Mouse (Mus musculus) lung, postnatal 0 days (tissue): ENCODE data around the gene Rftn1. TPM values are rescaled to one million over a fixed set of nuclear protein-coding genes. Genes with fewer than 3 reads are reported as not detected.

Experiments
- ATAC-seq: fragments of 200-750 bp; cut with Nextera tagmentation; 2 replicates; pipeline ENCODE4 v1.8.0; 2017; ENCODE audit warnings: moderate library complexity
- DNase-seq: peaks from one replicate; pipeline ENCODE4 v3.0.0-alpha.2; 2016; ENCODE audit warnings: low spot score
- H3K27ac ChIP-seq: fragments of 300-500 bp; sonication (generic); 2 replicates; pipeline ENCODE4 v1.5.1; 2014; ENCODE audit warnings: antibody characterized with exemption, mild to moderate bottlenecking, low read length, mixed read lengths
- H3K27me3 ChIP-seq: fragments of 300-500 bp; sonication (generic); replicated peaks from 2 replicates; pipeline ENCODE4 v1.6.1; 2014; ENCODE audit warnings: low read length, mixed read lengths; ENCODE audit not compliant: insufficient read depth
- H3K36me3 ChIP-seq: fragments of 300-500 bp; sonication (generic); 2 replicates; pipeline ENCODE4 v1.6.1; 2014; ENCODE audit warnings: low read length, mixed read lengths; ENCODE audit not compliant: insufficient read depth
- H3K4me1 ChIP-seq: fragments of 300-500 bp; sonication (generic); 2 replicates; pipeline ENCODE4 v1.6.1; 2014; ENCODE audit warnings: antibody characterized with exemption, low read depth, low read length, mixed read lengths; ENCODE audit not compliant: insufficient read depth
- H3K4me2 ChIP-seq: fragments of 300-500 bp; sonication (generic); replicated peaks from 2 replicates; pipeline ENCODE4 v1.6.1; 2014; ENCODE audit warnings: low read depth, mild to moderate bottlenecking, low read length, moderate library complexity, mixed read lengths
- H3K4me3 ChIP-seq: fragments of 300-500 bp; sonication (generic); 2 replicates; pipeline ENCODE4 v1.5.1; 2014; ENCODE audit warnings: low read depth, low read length
- H3K9ac ChIP-seq: fragments of 300-500 bp; sonication (generic); replicated peaks from 2 replicates; pipeline ENCODE4 v1.6.1; 2014; ENCODE audit warnings: low read depth, mild to moderate bottlenecking
- H3K9me3 ChIP-seq: fragments of 300-500 bp; sonication (generic); 2 replicates; pipeline ENCODE4 v1.6.1; 2016; ENCODE audit warnings: low read length, mixed read lengths
- CTCF ChIP-seq: IDR thresholded peaks from 2 replicates; pipeline ENCODE4 v1.5.1; 2016; ENCODE audit warnings: antibody characterized with exemption, mild to moderate bottlenecking
- EP300 ChIP-seq: IDR thresholded peaks from 2 replicates; pipeline ENCODE4 v1.6.1; 2016; ENCODE audit warnings: antibody characterized with exemption, mild to moderate bottlenecking, control low read depth
- WGBS: fragments of 180-500 bp; shearing (Covaris S2); extraction: QIAGEN DNeasy Blood & Tissue Kit; methylation state at CpG from one replicate; pipeline ENCODE4 v1.1.7; 2014; 5-methylcytosine and 5-hydroxymethylcytosine counted together
- polyA plus RNA-seq: library from polyadenylated mRNA; unstranded; fragments of >200 nt; fragmentation: Nextera tagmentation; extraction: Ambion mirVana; gene quantifications from 2 replicates; pipeline ENCODE4 v1.2.1, GENCODE M21; 2015

The Rftn1 gene
- polyA plus RNA-seq, 1 experiment from 2014 or later: 18.2 TPM

- no peak for ATAC-seq
- Histone ChIP-seq H3K9ac (no peak overlapping the region), H3K4me1 (no peaks in the 10 kb centered on the region), H3K4me2 (no peak overlapping the region), H3K27ac (no peak overlapping the region), H3K36me3 (no peaks in the 10 kb centered on the region), H3K27me3 (no peaks in the 10 kb centered on the region), H3K4me3 (no peak overlapping the region), H3K9me3 (no peaks in the 10 kb centered on the region)
- WGBS: 64% methylated on average over 4 of the region's 4 CpGs
- no peak for DNase-seq
- TF ChIP-seq EP300 (no peak), CTCF (no peak)
Measured at GRCm38 (mm10) chr17:50086887-50087286, 103.6 kb downstream of the Rftn1 start.

- Histone ChIP-seq H3K4me2 (no peak overlapping the region), H3K27ac (no peak overlapping the region), H3K4me3 (no peak overlapping the region), H3K27me3 (no peaks in the 10 kb centered on the region), H3K9me3 (no peaks in the 10 kb centered on the region), H3K9ac (no peak overlapping the region), H3K36me3 (no peaks in the 10 kb centered on the region), H3K4me1 (no peaks in the 10 kb centered on the region)
- TF ChIP-seq CTCF: no peak
- no peak for TF ChIP-seq EP300
- 93% methylated on average over 6 of the region's 6 CpGs for WGBS
- ATAC-seq: no peak
- DNase-seq: no peak
Measured at GRCm38 (mm10) chr17:50084721-50085120, 105.8 kb downstream of the Rftn1 start.

- no peak for DNase-seq
- H3K27ac ChIP-seq: no peak overlapping the region
- no peak overlapping the region for H3K4me2 ChIP-seq
- no peaks in the 10 kb centered on the region for H3K36me3 ChIP-seq
- no peak overlapping the region for H3K4me3 ChIP-seq
- no peaks in the 10 kb centered on the region for H3K27me3 ChIP-seq
- no peaks in the 10 kb centered on the region for H3K9me3 ChIP-seq
- no peaks in the 10 kb centered on the region for H3K4me1 ChIP-seq
- 83% methylated on average over 4 of the region's 4 CpGs for WGBS
- TF ChIP-seq CTCF (no peak), EP300 (no peak)
- no peak overlapping the region for H3K9ac ChIP-seq
- no peak for ATAC-seq
Measured at GRCm38 (mm10) chr17:50083937-50084336, 106.5 kb downstream of the Rftn1 start.

- Histone ChIP-seq H3K4me3 (no peak overlapping the region), H3K27ac (no peak overlapping the region), H3K27me3 (no peaks in the 10 kb centered on the region), H3K9me3 (no peaks in the 10 kb centered on the region), H3K4me1 (no peaks in the 10 kb centered on the region), H3K36me3 (no peaks in the 10 kb centered on the region), H3K4me2 (no peak overlapping the region), H3K9ac (no peak overlapping the region)
- ATAC-seq (no peak), DNase-seq (no peak)
- TF ChIP-seq EP300: no peak
- no peak for TF ChIP-seq CTCF
- 82% methylated on average over 3 of the region's 3 CpGs for WGBS
Measured at GRCm38 (mm10) chr17:50082947-50083346, 107.5 kb downstream of the Rftn1 start.

GRCm38 (mm10) chr17:50081647-50082046 lies 108.8 kb downstream of the Rftn1 start:
- no peak for ATAC-seq
- DNase-seq: no peak
- WGBS: 82% methylated on average over 9 of the region's 9 CpGs
- Histone ChIP-seq H3K9ac (no peak overlapping the region), H3K9me3 (no peaks in the 10 kb centered on the region), H3K36me3 (no peaks in the 10 kb centered on the region), H3K4me1 (no peaks in the 10 kb centered on the region), H3K27me3 (no peaks in the 10 kb centered on the region), H3K4me2 (no peak overlapping the region), H3K27ac (no peak overlapping the region), H3K4me3 (no peak overlapping the region)
- TF ChIP-seq EP300 (no peak), CTCF (no peak)

- Histone ChIP-seq H3K4me2 (no peak overlapping the region), H3K36me3 (no peaks in the 10 kb centered on the region), H3K27me3 (no peaks in the 10 kb centered on the region), H3K9ac (no peak overlapping the region), H3K27ac (no peak overlapping the region), H3K4me3 (no peak overlapping the region), H3K9me3 (no peaks in the 10 kb centered on the region), H3K4me1 (no peaks in the 10 kb centered on the region)
- WGBS: 72% methylated on average over 4 of the region's 4 CpGs
- ATAC-seq: peak; percentile 37; the same call in 1 of the 2 replicates
- no peak for DNase-seq
- TF ChIP-seq CTCF (no peak), EP300 (no peak)
Measured at GRCm38 (mm10) chr17:50080991-50081390, 109.5 kb downstream of the Rftn1 start.

GRCm38 (mm10) chr17:50078749-50079148 lies 111.7 kb downstream of the Rftn1 start:
- no peaks in the 10 kb centered on the region for H3K36me3 ChIP-seq
- no peaks in the 10 kb centered on the region for H3K9me3 ChIP-seq
- no peak for ATAC-seq
- TF ChIP-seq EP300 (no peak), CTCF (no peak)
- H3K27me3 ChIP-seq: no peaks in the 10 kb centered on the region
- H3K9ac ChIP-seq: no peak overlapping the region
- H3K27ac ChIP-seq: no peak overlapping the region
- WGBS: 98% methylated on average over 6 of the region's 6 CpGs
- H3K4me3 ChIP-seq: no peak overlapping the region
- no peak overlapping the region for H3K4me2 ChIP-seq
- DNase-seq: no peak
- H3K4me1 ChIP-seq: no peaks in the 10 kb centered on the region
